Mouse (Mus musculus): ENCODE measurements around the gene Wwc2. TPM values are rescaled to one million over a fixed set of nuclear protein-coding genes. Genes with fewer than 3 reads are reported as not detected.

The Wwc2 gene
- polyA plus RNA-seq, 1 experiment from 2014 or later, result 17.1 TPM

DNA sequence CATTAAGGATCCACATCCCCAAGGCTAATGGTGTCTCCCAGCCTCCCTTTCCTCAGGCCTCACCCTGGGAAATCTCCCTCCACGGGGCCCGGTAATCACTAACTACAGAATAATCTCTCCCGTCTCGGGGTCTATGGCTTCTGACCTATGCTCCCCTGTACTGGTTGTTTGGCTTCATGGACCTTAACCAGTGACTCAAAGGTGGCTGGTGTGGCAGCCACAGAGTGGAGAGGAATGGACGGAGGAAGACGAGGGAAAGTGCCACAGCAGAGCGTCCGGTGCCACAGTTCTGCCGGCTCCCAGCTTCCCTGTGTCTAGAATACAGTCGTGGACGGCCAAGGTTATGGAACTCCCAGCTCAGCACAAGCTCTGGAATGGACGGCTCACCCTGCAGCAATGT, 114.9 kb downstream of the Wwc2 start:
- H3K9me3 ChIP-seq (ENCODE audit: low read depth, low read length), result no peaks in the 10 kb centered on the region
- WGBS, result 85% methylated on average over 12 of the region's 12 CpGs
- DNase-seq, result no peak
- H3K4me1 ChIP-seq (ENCODE audit: insufficient read depth), result no peaks in the 10 kb centered on the region
- no peak overlapping the region for H3K4me2 ChIP-seq
- no peak overlapping the region for H3K4me3 ChIP-seq (ENCODE audit: low read depth, low read length)
- H3K27ac ChIP-seq (ENCODE audit: low read depth), result no peak overlapping the region
- no peaks in the 10 kb centered on the region for H3K27me3 ChIP-seq (ENCODE audit: insufficient read depth, low read length)
- peaks cover 50% of the 10 kb centered on the region for H3K36me3 ChIP-seq (ENCODE audit: insufficient read depth)
- no peak for TF ChIP-seq CTCF (IDR thresholded peaks at IDR 0.05; ENCODE audit: low read depth)
- ATAC-seq (ENCODE audit: insufficient read depth), result no peak
- no peak overlapping the region for H3K9ac ChIP-seq

DNA sequence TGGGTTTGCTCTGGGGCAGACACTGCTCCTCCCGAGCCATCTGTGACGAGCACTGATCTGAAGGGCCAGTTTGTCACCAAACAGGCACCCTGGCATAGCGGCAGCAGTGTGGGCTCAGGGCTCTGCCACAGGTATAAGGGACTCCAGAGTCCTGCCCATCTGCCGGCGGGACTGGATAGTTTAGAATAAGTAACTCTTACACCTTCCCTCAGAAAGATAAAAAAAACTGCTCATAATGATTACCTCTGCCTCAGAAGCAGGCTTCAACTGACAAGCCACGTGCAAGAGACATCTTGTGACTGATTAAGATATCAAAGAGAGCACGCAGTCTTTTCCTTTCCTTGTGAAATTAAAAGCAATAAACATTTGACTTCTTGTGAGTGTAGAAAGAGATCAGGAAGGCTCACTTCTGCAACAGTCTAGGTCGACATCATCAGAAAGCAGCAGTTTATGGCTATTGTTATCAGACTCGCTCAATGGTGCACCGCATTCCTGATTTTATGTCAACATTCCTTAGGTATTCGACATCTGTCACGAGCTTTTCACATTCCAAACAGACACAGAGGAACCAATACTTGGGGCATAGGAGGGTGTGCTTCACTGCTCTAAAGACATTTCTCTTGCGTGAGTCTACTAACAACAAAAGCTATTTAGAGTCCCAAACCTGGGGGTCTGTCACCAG, 116.1 kb downstream of the Wwc2 start:
- peaks cover 55% of the 10 kb centered on the region for H3K36me3 ChIP-seq (ENCODE audit: insufficient read depth)
- no peak overlapping the region for H3K27ac ChIP-seq (ENCODE audit: low read depth)
- no peak overlapping the region for H3K9ac ChIP-seq
- no peak overlapping the region for H3K4me2 ChIP-seq
- no peak overlapping the region for H3K4me3 ChIP-seq (ENCODE audit: low read depth, low read length)
- 31% methylated on average over 13 of the region's 13 CpGs for WGBS
- no peaks in the 10 kb centered on the region for H3K27me3 ChIP-seq (ENCODE audit: insufficient read depth, low read length)
- no peaks in the 10 kb centered on the region for H3K4me1 ChIP-seq (ENCODE audit: insufficient read depth)
- DNase-seq, result no peak
- no peak for ATAC-seq (ENCODE audit: insufficient read depth)
- no peaks in the 10 kb centered on the region for H3K9me3 ChIP-seq (ENCODE audit: low read depth, low read length)
- no peak for TF ChIP-seq CTCF (IDR thresholded peaks at IDR 0.05; ENCODE audit: low read depth)

DNA sequence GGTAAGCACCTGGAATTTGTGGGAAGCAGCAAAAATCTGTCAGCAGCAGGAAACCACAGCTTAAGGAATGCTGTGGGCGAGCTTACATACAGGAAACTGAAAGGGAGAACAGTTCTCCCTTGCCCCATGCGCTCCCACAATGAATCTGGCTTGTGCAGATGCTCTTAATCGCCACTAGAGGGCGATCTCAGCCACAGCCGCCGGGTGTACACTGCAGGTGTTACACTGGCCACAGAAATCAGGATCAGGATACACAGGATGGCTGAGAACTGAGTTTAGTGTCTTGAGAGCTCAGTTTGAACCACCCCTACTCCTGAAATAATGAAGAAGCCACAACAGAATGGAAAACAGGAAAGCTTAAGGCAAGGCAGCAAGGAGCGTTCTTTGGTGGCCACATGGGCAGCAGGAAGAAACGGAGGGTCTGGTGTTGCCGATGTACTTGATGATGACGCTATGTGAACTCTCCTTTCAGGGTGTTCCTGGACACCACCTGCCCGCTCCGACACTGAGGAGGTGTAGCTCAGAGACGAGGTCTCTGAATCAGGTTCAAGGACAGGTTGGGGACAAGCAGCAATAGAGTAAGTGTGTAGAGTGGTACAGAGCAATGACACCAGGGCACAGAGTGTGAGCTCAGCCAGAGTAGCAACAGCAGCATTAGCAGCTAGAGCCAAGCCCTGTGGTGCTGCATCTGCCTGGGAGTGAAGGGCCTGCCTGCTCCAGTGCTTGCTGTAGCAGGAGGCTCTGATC, 118.2 kb downstream of the Wwc2 start:
- Histone ChIP-seq H3K27ac (ENCODE audit: low read depth) (no peak overlapping the region), H3K27me3 (ENCODE audit: insufficient read depth, low read length) (no peaks in the 10 kb centered on the region), H3K4me1 (ENCODE audit: insufficient read depth) (no peaks in the 10 kb centered on the region), H3K36me3 (ENCODE audit: insufficient read depth) (peaks cover 62% of the 10 kb centered on the region), H3K9me3 (ENCODE audit: low read depth, low read length) (no peaks in the 10 kb centered on the region), H3K4me2 (no peak overlapping the region), H3K4me3 (ENCODE audit: low read depth, low read length) (no peak overlapping the region), H3K9ac (no peak overlapping the region)
- WGBS, result 51% methylated on average over 13 of the region's 13 CpGs
- peak; percentile 97 for TF ChIP-seq CTCF (IDR thresholded peaks at IDR 0.05; ENCODE audit: low read depth)
- ATAC-seq (ENCODE audit: insufficient read depth), result peak; percentile 78
- peak; percentile 83 for DNase-seq

GRCm38 (mm10) chr8:47867067-47867466, 123.7 kb downstream of the Wwc2 start:
- DNase-seq (peak; percentile 92), ATAC-seq (ENCODE audit: insufficient read depth) (peak; percentile 81)
- no peaks in the 10 kb centered on the region for H3K9me3 ChIP-seq (ENCODE audit: low read depth, low read length)
- H3K4me2 ChIP-seq, result no peak overlapping the region
- no peak overlapping the region for H3K4me3 ChIP-seq (ENCODE audit: low read depth, low read length)
- 20% methylated on average over 8 of the region's 8 CpGs for WGBS
- H3K27me3 ChIP-seq (ENCODE audit: insufficient read depth, low read length), result no peaks in the 10 kb centered on the region
- no peaks in the 10 kb centered on the region for H3K4me1 ChIP-seq (ENCODE audit: insufficient read depth)
- peaks cover 69% of the 10 kb centered on the region for H3K36me3 ChIP-seq (ENCODE audit: insufficient read depth)
- H3K27ac ChIP-seq (ENCODE audit: low read depth), result no peak overlapping the region
- H3K9ac ChIP-seq, result no peak overlapping the region
- TF ChIP-seq CTCF (IDR thresholded peaks at IDR 0.05; ENCODE audit: low read depth), result peak; percentile 97

DNA sequence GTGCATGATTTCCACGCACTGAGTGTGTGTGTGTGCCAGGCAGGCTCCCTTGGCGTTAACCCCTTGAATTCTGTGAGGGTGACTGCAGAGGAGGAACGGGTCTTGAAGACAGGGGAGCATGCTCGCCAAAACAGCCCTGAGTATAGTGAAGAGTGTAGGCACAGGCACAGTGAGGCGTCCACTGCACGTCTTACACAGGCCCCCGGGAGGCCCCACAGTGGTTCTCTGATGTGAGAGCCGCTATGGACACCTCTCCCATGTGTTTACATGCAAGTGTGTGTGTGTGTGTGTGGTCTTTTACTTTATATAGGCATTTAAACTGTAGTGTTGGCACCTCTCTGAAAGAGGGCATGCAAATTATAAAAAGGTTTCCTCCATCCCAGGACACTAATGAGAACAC, 124.2 kb downstream of the Wwc2 start:
- no peak for TF ChIP-seq CTCF (IDR thresholded peaks at IDR 0.05; ENCODE audit: low read depth)
- H3K27ac ChIP-seq (ENCODE audit: low read depth), result no peak overlapping the region
- H3K36me3 ChIP-seq (ENCODE audit: insufficient read depth), result peaks cover 65% of the 10 kb centered on the region
- H3K9me3 ChIP-seq (ENCODE audit: low read depth, low read length), result no peaks in the 10 kb centered on the region
- no peak overlapping the region for H3K9ac ChIP-seq
- DNase-seq, result no peak
- peak; percentile 19; the same call in 1 of the 2 replicates for ATAC-seq (ENCODE audit: insufficient read depth)
- no peak overlapping the region for H3K4me2 ChIP-seq
- H3K27me3 ChIP-seq (ENCODE audit: insufficient read depth, low read length), result no peaks in the 10 kb centered on the region
- no peak overlapping the region for H3K4me3 ChIP-seq (ENCODE audit: low read depth, low read length)
- H3K4me1 ChIP-seq (ENCODE audit: insufficient read depth), result no peaks in the 10 kb centered on the region
- 76% methylated on average over 8 of the region's 8 CpGs for WGBS

- no peak for TF ChIP-seq CTCF (IDR thresholded peaks at IDR 0.05; ENCODE audit: low read depth)
- Histone ChIP-seq H3K9me3 (ENCODE audit: low read depth, low read length) (no peaks in the 10 kb centered on the region), H3K4me1 (ENCODE audit: insufficient read depth) (no peaks in the 10 kb centered on the region), H3K4me3 (ENCODE audit: low read depth, low read length) (no peak overlapping the region), H3K4me2 (no peak overlapping the region), H3K27ac (ENCODE audit: low read depth) (no peak overlapping the region), H3K9ac (no peak overlapping the region), H3K27me3 (ENCODE audit: insufficient read depth, low read length) (no peaks in the 10 kb centered on the region), H3K36me3 (ENCODE audit: insufficient read depth) (peaks cover 64% of the 10 kb centered on the region)
- WGBS, result 89% methylated on average over 12 of the region's 12 CpGs
- DNase-seq (no peak), ATAC-seq (ENCODE audit: insufficient read depth) (no peak)
These were observed 131.5 kb downstream of the Wwc2 start for GRCm38 (mm10) chr8:47859259-47859658.

- H3K4me3 ChIP-seq (ENCODE audit: low read depth, low read length), result no peak overlapping the region
- TF ChIP-seq CTCF (IDR thresholded peaks at IDR 0.05; ENCODE audit: low read depth), result no peak
- H3K27me3 ChIP-seq (ENCODE audit: insufficient read depth, low read length), result no peaks in the 10 kb centered on the region
- WGBS, result 82% methylated on average over 5 of the region's 5 CpGs
- H3K4me1 ChIP-seq (ENCODE audit: insufficient read depth), result peaks cover 3% of the 10 kb centered on the region; the same call in 1 of the 2 replicates
- H3K9ac ChIP-seq, result no peak overlapping the region
- no peaks in the 10 kb centered on the region for H3K9me3 ChIP-seq (ENCODE audit: low read depth, low read length)
- no peak overlapping the region for H3K4me2 ChIP-seq
- H3K27ac ChIP-seq (ENCODE audit: low read depth), result no peak overlapping the region
- H3K36me3 ChIP-seq (ENCODE audit: insufficient read depth), result peaks cover 60% of the 10 kb centered on the region
- DNase-seq, result no peak
- no peak for ATAC-seq (ENCODE audit: insufficient read depth)
These were observed 137.4 kb downstream of the Wwc2 start for GRCm38 (mm10) chr8:47853356-47853755.

All from lung, embryonic 14.5 days (tissue).